ENCODE assay signal across 13 mouse cellular contexts in genomic region chr12:107160137-107160536, GRCm38 (mm10).
DNase-seq lines count a peak whose midpoint lies in the region; ATAC-seq and TF ChIP-seq lines count a peak whose summit lies in the region.
"Had no signal": no experiment of that assay in that cellular context is flagged by ENCODE, and none has a peak within 500 bp of the region (broad histone marks: within the 10 kb centered on the region; RNA-seq: fewer than 3 reads in every experiment).

No protein-coding gene starts in this region.

- no peaks in the 10 kb centered on the region for H3K4me1 ChIP-seq in spleen, adult 2 months (ENCODE audit: control insufficient read depth, insufficient read depth, insufficient read length)

- TF ChIP-seq CTCF in spleen, adult 2 months (IDR thresholded peaks at IDR 0.05; ENCODE audit: extremely low read depth, insufficient read depth, insufficient read length, insufficient replicate concordance): no peak

- no peaks in the 10 kb centered on the region for H3K36me3 ChIP-seq in spleen, adult 2 months (ENCODE audit: control insufficient read depth, insufficient read depth, low read length)
- H3K36me3 ChIP-seq: embryonic facial prominence, embryonic 12.5 days had no signal

- DNase-seq in heart, adult 11 months: peak; percentile 90
- no peak for DNase-seq in heart, postnatal 25 days (ENCODE audit: low spot score)
- peak in 1 of 2 experiments; percentile 37 for DNase-seq in spleen, adult 2 months (ENCODE audit: low read depth in 1 of 2, low spot score in 2 of 2)
- no peak for DNase-seq in spleen, postnatal 4 days (ENCODE audit: low spot score in 2 of 2)
- peak; percentile 86 for DNase-seq in thymus, postnatal 4 days
- DNase-seq in adipocyte (ENCODE audit: low spot score): no peak
- no peak for DNase-seq in adrenal gland, adult 8-10 months
- DNase-seq: adrenal gland, postnatal 25 days; heart, postnatal 36 days had no signal

- H3K4me3 ChIP-seq in spleen, adult 2 months (ENCODE audit: extremely low read depth, insufficient read depth, insufficient read length): no peak overlapping the region
- H3K4me3 ChIP-seq: embryonic facial prominence, embryonic 12.5 days; layer of hippocampus, adult 2 months had no signal

- WGBS in spleen, adult 2 months: 3% methylated on average over 7 of the region's 7 CpGs

- no peaks in the 10 kb centered on the region for H3K27me3 ChIP-seq in spleen, adult 2 months (ENCODE audit: control insufficient read depth, insufficient read depth, low read length)
- H3K27me3 ChIP-seq: embryonic facial prominence, embryonic 12.5 days had no signal

- no peak for TF ChIP-seq POLR2A in spleen, adult 2 months (IDR thresholded peaks at IDR 0.05; ENCODE audit: low read depth, low read length)

- intact Hi-C loops in heart, postnatal 25 days (cut with DNase I): no loop called here

- ATAC-seq in megakaryocyte, adult 5-6 weeks (ENCODE audit: poor library complexity, severe bottlenecking): peak; percentile 59

- H3K27ac ChIP-seq in spleen, adult 2 months (ENCODE audit: insufficient read depth, low read length): peak overlapping the region; percentile 79
- H3K27ac ChIP-seq: embryonic facial prominence, embryonic 12.5 days; layer of hippocampus, adult 2 months; liver, embryonic 14.5 days had no signal

Comparison
In these comparisons a context has a peak if more than half of its experiments do, and no peak if none do; other contexts are left out.
1. DNase-seq: peak in heart, adult 11 months (single experiment) and thymus, postnatal 4 days (single experiment); none in heart, postnatal 25 days (single experiment), spleen, postnatal 4 days (0 of 2), adipocyte (single experiment) and adrenal gland, adult 8-10 months (single experiment).